Mouse (Mus musculus) forebrain, embryonic 14.5 days (tissue): ENCODE data around the gene Tacc3. TPM values are rescaled to one million over a fixed set of nuclear protein-coding genes. Genes with fewer than 3 reads are reported as not detected.
A peak's percentile ranks its signal among the peaks of the same experiment; 100 is the strongest.

Experiments
- ATAC-seq: fragments of 200-750 bp; cut with Nextera tagmentation; 2 replicates; pipeline ENCODE4 v1.8.0; 2017; ENCODE audit warnings: mild to moderate bottlenecking, moderate library complexity
- DNase-seq: peaks from one replicate; pipeline ENCODE4 v3.0.0-alpha.2; 2015; ENCODE audit warnings: low spot score
- H3K27ac ChIP-seq: fragments of 300-500 bp; sonication (generic); 2 replicates; pipeline ENCODE4 v1.5.1; 2014; ENCODE audit warnings: low read depth, mild to moderate bottlenecking, control low read depth, low read length, moderate library complexity
- H3K27me3 ChIP-seq: fragments of 300-500 bp; sonication (generic); replicated peaks from 2 replicates; pipeline ENCODE4 v1.6.1; 2014; ENCODE audit warnings: low read length, control low read depth, mixed read lengths; ENCODE audit not compliant: control insufficient read depth, insufficient read depth
- H3K36me3 ChIP-seq: fragments of 300-500 bp; sonication (generic); 2 replicates; pipeline ENCODE4 v1.6.1; 2014; ENCODE audit warnings: low read length, control low read depth; ENCODE audit not compliant: control insufficient read depth, insufficient read depth
- H3K4me1 ChIP-seq: fragments of 300-500 bp; sonication (generic); 2 replicates; pipeline ENCODE4 v1.6.1; 2014; ENCODE audit warnings: antibody characterized with exemption, low read length, control low read depth; ENCODE audit not compliant: control insufficient read depth, insufficient read depth
- H3K4me2 ChIP-seq: fragments of 300-500 bp; sonication (generic); 2 replicates; pipeline ENCODE4 v1.6.1; 2014; ENCODE audit warnings: mild to moderate bottlenecking, control low read depth, low read length
- H3K4me3 ChIP-seq: fragments of 300-500 bp; sonication (generic); 2 replicates; pipeline ENCODE4 v1.5.1; 2014; ENCODE audit warnings: low read depth, low read length, control low read depth
- H3K9ac ChIP-seq: fragments of 300-500 bp; sonication (generic); 2 replicates; pipeline ENCODE4 v1.6.1; 2014; ENCODE audit warnings: mild to moderate bottlenecking, low read length, control low read depth, moderate library complexity
- H3K9me3 ChIP-seq: fragments of 300-500 bp; sonication (generic); replicated peaks from 2 replicates; pipeline ENCODE4 v1.6.1; 2016; ENCODE audit warnings: low read length, control low read depth, mixed read lengths; ENCODE audit not compliant: control insufficient read depth
- WGBS: fragments of 180-500 bp; shearing (Covaris S2); extraction: QIAGEN DNeasy Blood & Tissue Kit; methylation state at CpG from one replicate; pipeline ENCODE4 v1.1.7; 2014; 5-methylcytosine and 5-hydroxymethylcytosine counted together
- polyA plus RNA-seq: library from polyadenylated mRNA; unstranded; fragments of >200 nt; fragmentation: Nextera tagmentation; extraction: Ambion mirVana; gene quantifications from 2 replicates; pipeline ENCODE4 v1.2.1, GENCODE M21; 2014

The Tacc3 gene
- polyA plus RNA-seq, 1 experiment from 2014 or later = 98.2 TPM

DNA sequence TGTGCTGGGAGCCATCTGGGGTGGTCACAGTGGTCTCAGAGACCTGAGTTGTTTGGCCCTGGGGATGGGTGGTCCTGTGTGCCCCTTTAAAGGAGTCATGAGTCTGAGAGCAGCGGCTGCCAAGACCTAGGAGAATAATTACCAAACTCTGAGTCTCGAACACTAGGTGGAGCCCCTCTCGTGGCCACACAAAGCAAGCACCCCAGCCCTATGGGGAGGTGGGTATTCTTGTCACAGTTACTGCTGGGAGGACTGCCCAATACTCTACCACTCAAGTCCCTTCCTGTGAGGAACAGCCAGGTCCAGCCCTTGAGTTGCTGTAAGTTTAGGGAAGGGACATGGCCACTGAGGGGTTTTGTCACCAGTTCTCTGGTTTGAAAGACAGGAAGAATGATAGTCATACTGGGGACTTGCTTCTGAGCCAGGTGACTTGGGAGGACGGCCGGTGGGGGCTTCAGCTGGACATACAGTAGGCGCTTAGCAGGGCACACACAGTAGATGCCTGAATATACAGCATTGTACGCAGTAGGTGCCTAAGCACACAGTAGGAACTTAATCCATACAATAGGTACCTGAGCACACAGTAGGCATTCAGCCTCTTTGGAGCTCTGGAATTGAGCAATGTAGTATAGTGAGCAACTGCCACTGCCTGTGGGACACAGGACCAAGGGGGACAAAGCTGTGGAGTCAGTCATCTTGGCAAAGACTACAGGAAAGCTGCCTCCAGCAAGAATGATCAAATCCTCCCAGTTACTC lies 26.1 kb downstream of the Tacc3 start:
- Histone ChIP-seq H3K27ac (no peak overlapping the region), H3K36me3 (no peaks in the 10 kb centered on the region), H3K4me1 (peaks cover 14% of the 10 kb centered on the region), H3K9ac (no peak overlapping the region), H3K27me3 (no peaks in the 10 kb centered on the region), H3K4me3 (no peak overlapping the region), H3K9me3 (no peaks in the 10 kb centered on the region), H3K4me2 (no peak overlapping the region)
- WGBS = 48% methylated on average over 7 of the region's 7 CpGs
- peak; percentile 75 for ATAC-seq
- peak; percentile 84 for DNase-seq

DNA sequence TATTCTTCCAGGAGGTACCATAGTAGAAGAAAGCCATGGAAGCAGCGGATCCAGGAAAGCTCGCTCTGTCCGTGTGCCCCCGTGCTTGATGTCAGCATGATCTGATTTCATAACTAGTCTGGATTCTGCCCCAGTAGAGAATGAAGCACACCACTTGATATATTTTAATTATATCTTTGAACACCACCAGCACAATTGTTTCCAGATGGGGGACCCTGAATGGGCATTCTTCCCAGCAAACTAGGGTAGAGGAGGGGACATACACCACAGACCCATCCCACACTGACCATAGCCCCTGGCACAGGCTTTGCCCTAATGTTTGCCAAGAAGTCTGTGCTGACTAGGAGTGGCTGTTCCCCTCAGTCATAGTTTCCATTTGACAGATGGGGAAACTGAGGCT lies 27.0 kb downstream of the Tacc3 start:
- H3K9ac ChIP-seq = no peak overlapping the region
- no peaks in the 10 kb centered on the region for H3K9me3 ChIP-seq
- ATAC-seq (no peak), DNase-seq (no peak)
- no peak overlapping the region for H3K4me3 ChIP-seq
- H3K27me3 ChIP-seq = no peaks in the 10 kb centered on the region
- H3K36me3 ChIP-seq = no peaks in the 10 kb centered on the region
- H3K4me1 ChIP-seq = peaks cover 22% of the 10 kb centered on the region
- H3K27ac ChIP-seq = no peak overlapping the region
- H3K4me2 ChIP-seq = no peak overlapping the region
- 86% methylated on average over 4 of the region's 4 CpGs for WGBS

DNA sequence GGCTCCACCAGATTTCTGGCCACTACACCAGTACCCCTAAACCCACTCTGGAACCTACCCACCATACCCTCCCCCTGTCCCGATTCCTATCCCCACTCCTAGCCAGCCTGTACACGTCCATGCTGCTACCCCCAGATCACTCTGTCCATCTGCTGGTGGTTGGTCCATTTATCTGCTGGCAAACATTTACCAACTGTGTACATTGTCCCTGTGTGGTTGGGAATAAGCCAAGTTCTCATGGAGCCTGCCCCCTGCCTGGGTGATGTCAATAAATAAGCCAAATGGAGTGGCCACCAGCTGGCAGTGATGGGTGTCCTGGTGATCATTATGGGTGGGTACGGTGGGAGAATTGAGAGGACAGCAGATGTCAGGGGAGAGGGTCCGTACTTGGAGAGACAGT lies 29.2 kb downstream of the Tacc3 start:
- Histone ChIP-seq H3K4me2 (no peak overlapping the region), H3K27me3 (no peaks in the 10 kb centered on the region), H3K27ac (no peak overlapping the region), H3K9ac (no peak overlapping the region), H3K36me3 (no peaks in the 10 kb centered on the region), H3K4me3 (no peak overlapping the region), H3K4me1 (peaks cover 35% of the 10 kb centered on the region), H3K9me3 (no peaks in the 10 kb centered on the region)
- ATAC-seq = no peak
- WGBS = 74% methylated on average over 4 of the region's 4 CpGs
- no peak for DNase-seq

DNA sequence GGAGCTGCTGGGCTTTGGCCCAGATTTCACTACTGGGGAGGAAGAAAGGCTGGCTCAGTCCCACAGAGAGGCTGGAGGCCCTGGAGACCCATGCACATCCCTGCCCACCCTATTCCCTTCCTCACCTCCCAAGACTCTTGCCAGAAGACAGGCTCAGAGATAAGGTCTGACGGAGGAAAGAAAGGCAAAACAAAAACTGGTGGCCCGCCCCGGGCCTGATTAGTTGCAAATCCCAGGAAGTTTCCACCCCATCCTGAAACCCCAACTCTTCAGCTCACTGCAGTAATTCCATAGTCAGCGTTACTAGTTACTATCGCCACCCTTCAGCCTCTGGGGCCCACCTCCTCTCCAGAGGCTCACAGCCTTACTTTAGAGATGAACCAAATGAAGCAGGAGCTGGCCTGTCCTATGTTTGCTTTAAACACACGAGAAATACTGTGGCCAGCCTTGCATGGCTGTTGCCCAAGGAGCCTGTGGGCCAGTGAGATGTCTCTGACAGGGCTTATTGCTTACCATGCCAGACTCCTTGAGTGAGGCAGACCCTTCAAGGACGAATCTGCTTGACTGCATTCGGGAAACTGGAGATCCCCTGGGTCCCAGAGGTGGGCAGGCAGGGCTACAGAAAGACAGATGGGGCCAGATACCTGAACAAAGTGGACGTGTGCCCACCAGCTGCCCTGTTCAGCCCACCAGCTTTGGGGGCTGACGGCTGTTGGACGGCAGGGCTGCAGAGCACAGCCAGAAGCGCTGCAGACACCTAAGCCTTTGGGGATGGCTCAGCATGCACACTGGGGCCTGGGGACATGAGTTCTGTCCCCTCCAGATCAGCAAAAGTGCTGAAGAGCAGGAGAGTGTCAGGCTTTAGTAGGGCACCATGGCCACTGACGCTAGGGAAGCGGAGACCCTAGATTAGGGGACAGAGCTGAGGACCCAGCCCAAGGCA lies 30.6 kb downstream of the Tacc3 start:
- 29% methylated on average over 14 of the region's 14 CpGs for WGBS
- peaks cover 43% of the 10 kb centered on the region for H3K4me1 ChIP-seq
- no peak for ATAC-seq

DNA sequence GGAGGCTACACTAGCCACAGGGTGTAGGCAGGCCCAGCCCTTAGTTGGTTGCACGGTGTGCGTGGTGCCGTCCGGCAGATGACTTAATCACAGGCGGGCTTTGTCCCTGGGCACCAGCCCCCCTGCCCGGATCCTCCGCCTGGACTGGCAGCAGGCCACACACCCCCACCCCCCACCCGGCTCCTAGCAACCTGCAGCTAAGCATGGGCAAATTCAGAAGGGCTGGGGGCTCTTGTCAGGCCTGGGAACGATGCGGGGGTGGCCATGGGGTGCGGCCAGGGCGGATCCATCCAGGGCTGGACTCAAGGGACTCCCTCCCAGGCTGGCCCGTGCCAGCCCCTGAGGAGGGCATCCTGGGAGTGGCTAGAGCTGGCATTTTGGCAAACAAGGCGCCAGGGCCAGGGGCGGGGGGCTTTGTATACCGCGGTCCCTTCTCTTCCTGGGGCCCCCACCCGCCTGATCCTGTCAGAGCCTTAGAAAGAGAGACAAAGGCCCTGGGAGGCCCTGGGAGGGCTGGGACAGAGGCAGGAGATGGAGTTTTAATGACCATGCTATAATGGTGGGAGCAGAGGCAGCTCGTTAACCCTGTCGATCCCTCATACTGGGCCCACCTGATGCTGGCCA lies 31.4 kb downstream of the Tacc3 start:
- ATAC-seq = peak; percentile 90
- Histone ChIP-seq H3K4me3 (no peak overlapping the region), H3K9ac (peak overlapping the region; percentile 51), H3K27ac (peak overlapping the region; percentile 86), H3K27me3 (no peaks in the 10 kb centered on the region), H3K4me1 (peaks cover 45% of the 10 kb centered on the region), H3K36me3 (no peaks in the 10 kb centered on the region), H3K4me2 (peak overlapping the region; percentile 28), H3K9me3 (no peaks in the 10 kb centered on the region)
- WGBS = 8% methylated on average over 20 of the region's 20 CpGs
- DNase-seq = peak; percentile 92

More for the DNA sequence above, 30.6 kb downstream of the Tacc3 start:
- Histone ChIP-seq H3K9ac (peak overlapping the region; percentile 51; the same call in 1 of the 2 replicates), H3K36me3 (no peaks in the 10 kb centered on the region), H3K4me3 (no peak overlapping the region), H3K4me2 (peak overlapping the region; percentile 28), H3K27ac (peak overlapping the region; percentile 86), H3K9me3 (no peaks in the 10 kb centered on the region), H3K27me3 (no peaks in the 10 kb centered on the region)
- no peak for DNase-seq

DNA sequence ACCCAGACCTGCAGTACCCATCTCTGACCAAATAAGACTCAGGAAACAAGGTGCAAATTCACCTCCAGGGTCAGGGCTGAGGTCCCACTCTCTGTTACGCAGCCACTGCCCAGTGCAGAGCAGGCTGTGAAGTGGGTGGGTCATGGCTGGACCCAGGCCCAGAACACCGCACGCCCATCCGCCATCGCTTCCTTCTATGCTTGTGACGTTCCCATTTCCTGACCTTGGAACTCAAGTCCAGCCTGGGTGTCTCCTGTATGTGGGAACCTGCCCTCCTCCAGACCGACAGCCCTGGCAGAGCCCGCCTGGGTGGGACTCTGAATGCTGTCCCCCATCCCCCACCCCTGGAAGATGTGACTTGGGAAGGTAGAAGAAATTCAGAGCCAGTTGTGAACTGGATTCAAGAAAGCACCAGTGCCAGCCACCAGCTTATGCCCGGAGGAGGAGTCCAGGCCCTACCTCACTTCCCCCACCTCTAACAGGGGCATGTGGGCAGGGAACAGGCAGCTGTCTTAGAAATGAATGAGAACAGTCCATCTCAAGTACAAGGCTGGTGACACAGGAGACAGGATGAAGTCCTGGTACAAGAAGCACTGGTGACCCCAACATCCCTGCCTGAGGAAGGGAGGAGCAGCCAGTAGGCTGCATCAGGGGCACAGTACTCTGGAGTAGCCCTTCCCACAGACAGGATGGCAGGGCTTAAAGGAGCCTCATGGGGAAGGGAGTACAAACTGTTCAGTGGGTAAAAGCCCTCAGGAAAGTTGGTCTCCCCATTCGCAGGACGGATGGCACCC lies 32.1 kb downstream of the Tacc3 start:
- no peaks in the 10 kb centered on the region for H3K9me3 ChIP-seq
- H3K27me3 ChIP-seq = no peaks in the 10 kb centered on the region
- DNase-seq = peak; percentile 39
- no peak; the same call in 1 of the 2 replicates for ATAC-seq
- peaks cover 50% of the 10 kb centered on the region for H3K4me1 ChIP-seq
- 41% methylated on average over 11 of the region's 11 CpGs for WGBS
- peak overlapping the region; percentile 86 for H3K27ac ChIP-seq
- no peaks in the 10 kb centered on the region for H3K36me3 ChIP-seq
- peak overlapping the region; percentile 28 for H3K4me2 ChIP-seq
- no peak overlapping the region for H3K4me3 ChIP-seq
- peak overlapping the region; percentile 51 for H3K9ac ChIP-seq

DNA sequence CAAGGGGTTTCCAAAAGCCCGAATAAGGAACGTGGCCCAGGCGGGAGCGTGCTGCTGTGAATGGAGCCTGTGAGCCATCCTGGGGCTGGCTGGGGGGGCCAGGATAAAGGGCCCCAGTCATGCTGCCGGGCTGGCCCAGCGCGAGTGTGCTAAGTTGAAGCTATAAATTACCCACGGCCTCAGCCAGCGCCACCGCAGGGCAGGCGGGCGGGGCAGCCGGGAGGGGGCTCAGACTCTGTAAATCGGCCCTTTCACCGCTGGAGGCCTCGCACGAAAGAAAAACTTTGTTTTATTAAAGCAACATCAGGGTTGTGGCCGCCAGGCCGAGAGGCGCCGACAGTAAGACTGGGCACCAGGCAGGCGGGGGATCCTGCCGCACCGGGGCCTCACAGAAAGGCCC lies 34.5 kb downstream of the Tacc3 start:
- 0 out of 2 replicates have a peak, but pooled peaks have one; percentile 3 for ATAC-seq

DNA sequence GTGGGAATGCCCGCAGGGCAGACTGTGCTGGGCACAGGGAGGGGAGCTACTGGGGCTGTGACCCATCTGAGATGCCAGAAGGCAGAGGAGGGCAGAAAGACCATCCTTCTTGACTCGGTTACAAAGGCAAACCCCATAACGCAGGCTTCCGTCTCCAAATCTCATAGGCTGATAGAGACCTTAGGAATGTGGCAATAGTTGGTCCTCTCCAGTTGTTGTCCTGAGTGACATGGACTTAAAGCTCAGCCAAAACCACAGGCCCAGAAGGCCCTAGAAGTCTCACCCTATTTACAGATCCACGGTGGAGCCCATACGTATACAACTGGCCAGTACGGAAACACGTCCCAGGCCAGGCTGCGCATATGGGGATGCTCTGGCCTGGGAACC lies 36.5 kb downstream of the Tacc3 start:
- ATAC-seq (no peak), DNase-seq (no peak)
- Histone ChIP-seq H3K4me2 (peak overlapping the region; percentile 83), H3K9ac (no peak overlapping the region), H3K36me3 (no peaks in the 10 kb centered on the region), H3K4me3 (no peak overlapping the region), H3K9me3 (no peaks in the 10 kb centered on the region), H3K27me3 (no peaks in the 10 kb centered on the region), H3K27ac (peak overlapping the region; percentile 90), H3K4me1 (peaks cover 62% of the 10 kb centered on the region)
- 28% methylated on average over 9 of the region's 9 CpGs for WGBS

More for the DNA sequence above, 34.5 kb downstream of the Tacc3 start:
- Histone ChIP-seq H3K27ac (peak overlapping the region; percentile 86), H3K4me2 (peak overlapping the region; percentile 9; the same call in 1 of the 2 replicates), H3K9ac (peak overlapping the region; percentile 41), H3K4me3 (no peak overlapping the region), H3K27me3 (no peaks in the 10 kb centered on the region), H3K4me1 (peaks cover 67% of the 10 kb centered on the region), H3K36me3 (no peaks in the 10 kb centered on the region), H3K9me3 (no peaks in the 10 kb centered on the region)
- peak; percentile 72 for DNase-seq
- 2% methylated on average over 24 of the region's 24 CpGs for WGBS
